25 mouse cellular contexts compared by ENCODE assay signal in genomic region chr1:121735113-121735719, GRCm38 (mm10).
A peak's percentile ranks its signal among the peaks of the same experiment; 100 is the strongest.
DNase-seq lines count a peak whose midpoint lies in the region; ATAC-seq lines count a peak whose summit lies in the region.
"Had no signal": no experiment of that assay in that cellular context is flagged by ENCODE, and none has a peak within 500 bp of the region (broad histone marks: within the 10 kb centered on the region; RNA-seq: fewer than 3 reads in every experiment).

No protein-coding gene starts in this region.

- no peaks in the 10 kb centered on the region for H3K4me1 ChIP-seq in forebrain, embryonic 11.5 days (replicated peaks; ENCODE audit: control insufficient read depth, insufficient read depth, low read length)
- H3K4me1 ChIP-seq in forebrain, embryonic 13.5 days = 0 out of 2 replicates have a peak, but pooled peaks cover 4% of the 10 kb centered on the region
- no peaks in the 10 kb centered on the region; the same call in none of the 2 replicates for H3K4me1 ChIP-seq in hindbrain, embryonic 16.5 days (ENCODE audit: control insufficient read depth, insufficient read depth, low read depth, low read length)
- H3K4me1 ChIP-seq in hindbrain, embryonic 13.5 days (replicated peaks) = peaks cover 12% of the 10 kb centered on the region
- peaks cover 21% of the 10 kb centered on the region for H3K4me1 ChIP-seq in midbrain, embryonic 10.5 days
- peaks cover 16% of the 10 kb centered on the region for H3K4me1 ChIP-seq in midbrain, embryonic 16.5 days (ENCODE audit: control insufficient read depth, insufficient read depth, low read length)
- no peaks in the 10 kb centered on the region for H3K4me1 ChIP-seq in kidney, embryonic 15.5 days
- no peaks in the 10 kb centered on the region for H3K4me1 ChIP-seq in heart, embryonic 12.5 days (replicated peaks)
- H3K4me1 ChIP-seq: embryonic facial prominence, embryonic 15.5 days; liver, embryonic 13.5 days had no signal

- H3K27ac ChIP-seq in forebrain, embryonic 11.5 days (ENCODE audit: low read depth, low read length) = no peak overlapping the region
- no peak overlapping the region for H3K27ac ChIP-seq in forebrain, embryonic 13.5 days
- H3K27ac ChIP-seq in hindbrain, embryonic 16.5 days (ENCODE audit: low read depth, low read length) = peak overlapping the region; percentile 29; the same call in 1 of the 2 replicates
- H3K27ac ChIP-seq in hindbrain, embryonic 13.5 days = no peak overlapping the region
- H3K27ac ChIP-seq in midbrain, embryonic 10.5 days (replicated peaks) = peak overlapping the region; percentile 17
- peak overlapping the region; percentile 80 for H3K27ac ChIP-seq in midbrain, embryonic 16.5 days (ENCODE audit: low read length)
- no peak overlapping the region for H3K27ac ChIP-seq in kidney, embryonic 15.5 days
- H3K27ac ChIP-seq in heart, embryonic 12.5 days (ENCODE audit: poor library complexity, severe bottlenecking) = no peak overlapping the region
- H3K27ac ChIP-seq: embryonic facial prominence, embryonic 15.5 days; heart, adult 2 months; liver, embryonic 13.5 days; neural tube, embryonic 13.5 days had no signal

- 84% methylated on average over 11 of the region's 11 CpGs for WGBS in forebrain, embryonic 11.5 days
- 69% methylated on average over 11 of the region's 11 CpGs for WGBS in forebrain, embryonic 13.5 days
- WGBS in hindbrain, embryonic 16.5 days = 67% methylated on average over 11 of the region's 11 CpGs
- WGBS in hindbrain, embryonic 13.5 days = 72% methylated on average over 11 of the region's 11 CpGs
- WGBS in midbrain, embryonic 10.5 days = 79% methylated on average over 11 of the region's 11 CpGs
- 22% methylated on average over 11 of the region's 11 CpGs for WGBS in midbrain, embryonic 16.5 days
- WGBS in kidney, embryonic 15.5 days = 69% methylated on average over 11 of the region's 11 CpGs
- 72% methylated on average over 11 of the region's 11 CpGs for WGBS in heart, embryonic 12.5 days

- H3K4me2 ChIP-seq in forebrain, embryonic 11.5 days (ENCODE audit: low read depth, low read length, severe bottlenecking) = no peak overlapping the region
- H3K4me2 ChIP-seq in forebrain, embryonic 13.5 days = no peak overlapping the region
- H3K4me2 ChIP-seq in hindbrain, embryonic 16.5 days (ENCODE audit: low read length) = no peak overlapping the region
- no peak overlapping the region for H3K4me2 ChIP-seq in hindbrain, embryonic 13.5 days
- peak overlapping the region; percentile 18 for H3K4me2 ChIP-seq in midbrain, embryonic 16.5 days (ENCODE audit: low read length)
- H3K4me2 ChIP-seq in kidney, embryonic 15.5 days = no peak overlapping the region
- no peak overlapping the region for H3K4me2 ChIP-seq in heart, embryonic 12.5 days
- H3K4me2 ChIP-seq: embryonic facial prominence, embryonic 15.5 days; liver, embryonic 13.5 days; neural tube, embryonic 13.5 days had no signal

- no peaks in the 10 kb centered on the region for H3K36me3 ChIP-seq in forebrain, embryonic 11.5 days (ENCODE audit: control insufficient read depth, insufficient read depth, low read length)
- H3K36me3 ChIP-seq in forebrain, embryonic 13.5 days (ENCODE audit: poor library complexity, severe bottlenecking) = no peaks in the 10 kb centered on the region
- no peaks in the 10 kb centered on the region for H3K36me3 ChIP-seq in hindbrain, embryonic 16.5 days (ENCODE audit: control insufficient read depth, insufficient read depth, low read length)
- H3K36me3 ChIP-seq in hindbrain, embryonic 13.5 days = no peaks in the 10 kb centered on the region
- H3K36me3 ChIP-seq in midbrain, embryonic 10.5 days = no peaks in the 10 kb centered on the region
- no peaks in the 10 kb centered on the region for H3K36me3 ChIP-seq in midbrain, embryonic 16.5 days (ENCODE audit: control insufficient read depth, insufficient read depth, low read length)
- no peaks in the 10 kb centered on the region for H3K36me3 ChIP-seq in kidney, embryonic 15.5 days
- no peaks in the 10 kb centered on the region for H3K36me3 ChIP-seq in heart, embryonic 12.5 days
- H3K36me3 ChIP-seq: embryonic facial prominence, embryonic 15.5 days; liver, embryonic 13.5 days; neural tube, embryonic 13.5 days had no signal

- H3K9me3 ChIP-seq in forebrain, embryonic 11.5 days (ENCODE audit: control insufficient read depth, low read length) = no peaks in the 10 kb centered on the region
- no peaks in the 10 kb centered on the region for H3K9me3 ChIP-seq in forebrain, embryonic 13.5 days (replicated peaks)
- H3K9me3 ChIP-seq in hindbrain, embryonic 16.5 days (ENCODE audit: control insufficient read depth, low read length) = no peaks in the 10 kb centered on the region
- no peaks in the 10 kb centered on the region for H3K9me3 ChIP-seq in hindbrain, embryonic 13.5 days
- no peaks in the 10 kb centered on the region for H3K9me3 ChIP-seq in midbrain, embryonic 10.5 days (replicated peaks)
- H3K9me3 ChIP-seq in midbrain, embryonic 16.5 days (replicated peaks; ENCODE audit: control insufficient read depth, low read length, poor library complexity, severe bottlenecking) = no peaks in the 10 kb centered on the region
- no peaks in the 10 kb centered on the region for H3K9me3 ChIP-seq in kidney, embryonic 15.5 days (replicated peaks)
- H3K9me3 ChIP-seq in heart, embryonic 12.5 days (replicated peaks) = 0 out of 2 replicates have a peak, but pooled peaks cover 3% of the 10 kb centered on the region
- H3K9me3 ChIP-seq: embryonic facial prominence, embryonic 15.5 days; neural tube, embryonic 13.5 days had no signal

- H3K4me3 ChIP-seq in forebrain, embryonic 11.5 days (ENCODE audit: low read depth, low read length) = no peak overlapping the region
- H3K4me3 ChIP-seq in forebrain, embryonic 13.5 days = no peak overlapping the region
- no peak overlapping the region for H3K4me3 ChIP-seq in hindbrain, embryonic 16.5 days (ENCODE audit: low read length)
- no peak overlapping the region for H3K4me3 ChIP-seq in hindbrain, embryonic 13.5 days
- H3K4me3 ChIP-seq in midbrain, embryonic 10.5 days = no peak overlapping the region
- no peak overlapping the region for H3K4me3 ChIP-seq in midbrain, embryonic 16.5 days (ENCODE audit: low read depth, low read length)
- no peak overlapping the region for H3K4me3 ChIP-seq in kidney, embryonic 15.5 days (replicated peaks)
- no peak overlapping the region for H3K4me3 ChIP-seq in heart, embryonic 12.5 days
- H3K4me3 ChIP-seq: embryonic facial prominence, embryonic 15.5 days; heart, adult 2 months; liver, embryonic 13.5 days; myocyte; neural tube, embryonic 13.5 days had no signal

- no peak overlapping the region for H3K9ac ChIP-seq in forebrain, embryonic 11.5 days (ENCODE audit: low read length)
- no peak overlapping the region for H3K9ac ChIP-seq in forebrain, embryonic 13.5 days
- H3K9ac ChIP-seq in hindbrain, embryonic 16.5 days (ENCODE audit: low read depth, low read length) = no peak overlapping the region
- H3K9ac ChIP-seq in hindbrain, embryonic 13.5 days = no peak overlapping the region
- H3K9ac ChIP-seq in midbrain, embryonic 16.5 days (ENCODE audit: low read depth, low read length) = no peak overlapping the region
- no peak overlapping the region for H3K9ac ChIP-seq in kidney, embryonic 15.5 days
- H3K9ac ChIP-seq in heart, embryonic 12.5 days = no peak overlapping the region
- H3K9ac ChIP-seq: embryonic facial prominence, embryonic 15.5 days; liver, embryonic 13.5 days; neural tube, embryonic 13.5 days had no signal

- no peaks in the 10 kb centered on the region for H3K27me3 ChIP-seq in forebrain, embryonic 11.5 days (ENCODE audit: control insufficient read depth, insufficient read depth, low read length)
- no peaks in the 10 kb centered on the region for H3K27me3 ChIP-seq in forebrain, embryonic 13.5 days
- no peaks in the 10 kb centered on the region for H3K27me3 ChIP-seq in hindbrain, embryonic 16.5 days (replicated peaks; ENCODE audit: control insufficient read depth, insufficient read depth, low read length)
- H3K27me3 ChIP-seq in hindbrain, embryonic 13.5 days = no peaks in the 10 kb centered on the region
- H3K27me3 ChIP-seq in midbrain, embryonic 10.5 days (ENCODE audit: low read depth, poor library complexity, severe bottlenecking) = no peaks in the 10 kb centered on the region
- H3K27me3 ChIP-seq in midbrain, embryonic 16.5 days (ENCODE audit: control insufficient read depth, insufficient read depth, low read depth, low read length) = no peaks in the 10 kb centered on the region
- H3K27me3 ChIP-seq in kidney, embryonic 15.5 days = no peaks in the 10 kb centered on the region
- no peaks in the 10 kb centered on the region for H3K27me3 ChIP-seq in heart, embryonic 12.5 days (replicated peaks)
- H3K27me3 ChIP-seq: embryonic facial prominence, embryonic 15.5 days; liver, embryonic 13.5 days; neural tube, embryonic 13.5 days had no signal

- ATAC-seq in forebrain, embryonic 11.5 days (replicated peaks; ENCODE audit: low FRiP score) = peak; percentile 21; the same call in 1 of the 2 replicates
- no peak for ATAC-seq in forebrain, embryonic 13.5 days
- no peak for ATAC-seq in hindbrain, embryonic 16.5 days
- no peak for ATAC-seq in hindbrain, embryonic 13.5 days (ENCODE audit: low FRiP score)
- ATAC-seq in midbrain, embryonic 16.5 days = peak; percentile 85
- no peak for ATAC-seq in kidney, embryonic 15.5 days (replicated peaks; ENCODE audit: low FRiP score)
- ATAC-seq in heart, embryonic 12.5 days (ENCODE audit: insufficient number of reproducible peaks, low FRiP score) = no peak
- ATAC-seq: activated CD4-positive, CD25-positive, alpha-beta regulatory T cell, adult 4 months had no signal

- DNase-seq in forebrain, embryonic 11.5 days (ENCODE audit: low spot score) = no peak
- no peak for DNase-seq in midbrain, embryonic 10.5 days (ENCODE audit: low spot score)
- DNase-seq: adrenal gland, adult 8-10 months; cerebellum, adult 9-11 months; gastrocnemius, postnatal 25 days; heart, adult 2 months; kidney, adult 2 months; kidney, postnatal 14 days; liver, embryonic 13.5 days; lung, adult 2 months; lung, postnatal 4 days; retina, postnatal 1 day; right cerebral cortex, postnatal 25 days; spleen, adult 18-20 months; thymus, postnatal 14 days had no signal

Comparison
In these comparisons a context has a peak if more than half of its experiments do, and no peak if none do; other contexts are left out.
1. ATAC-seq: peak in forebrain, embryonic 11.5 days (single experiment) and midbrain, embryonic 16.5 days (single experiment); none in forebrain, embryonic 13.5 days (single experiment), hindbrain, embryonic 16.5 days (single experiment), hindbrain, embryonic 13.5 days (single experiment), kidney, embryonic 15.5 days (single experiment) and heart, embryonic 12.5 days (single experiment).
2. H3K27ac ChIP-seq: peak in hindbrain, embryonic 16.5 days (single experiment), midbrain, embryonic 10.5 days (single experiment) and midbrain, embryonic 16.5 days (single experiment); none in forebrain, embryonic 11.5 days (single experiment), forebrain, embryonic 13.5 days (single experiment), hindbrain, embryonic 13.5 days (single experiment), kidney, embryonic 15.5 days (single experiment) and heart, embryonic 12.5 days (single experiment).